Mouse (Mus musculus) bone marrow macrophage, adult 2 months (primary cell): ENCODE results near the gene Olfr322.

Source experiments
- CTCF ChIP-seq: IDR thresholded peaks from 2 replicates; pipeline ENCODE4 v1.5.1; 2012; ENCODE audit warnings: low read depth, mild to moderate bottlenecking, low read length, moderate library complexity
- POLR2A ChIP-seq: IDR thresholded peaks from 2 replicates; pipeline ENCODE4 v1.6.1; 2012; ENCODE audit warnings: mild to moderate bottlenecking, low read depth, low read length, borderline replicate concordance

- no peak for TF ChIP-seq CTCF
- TF ChIP-seq POLR2A, result no peak
These were observed 18.2 kb upstream of the Olfr322 start, which contains the start of gene Trim58 for GRCm38 (mm10) chr11:58640272-58640867.
